Mouse (Mus musculus): ENCODE data around the gene Cracr2b. TPM values are rescaled to one million over a fixed set of nuclear protein-coding genes. Genes with fewer than 3 reads are reported as not detected.

Cracr2b gene
- polyA plus RNA-seq, 1 experiment from 2014 or later = 4.6 TPM

DNA sequence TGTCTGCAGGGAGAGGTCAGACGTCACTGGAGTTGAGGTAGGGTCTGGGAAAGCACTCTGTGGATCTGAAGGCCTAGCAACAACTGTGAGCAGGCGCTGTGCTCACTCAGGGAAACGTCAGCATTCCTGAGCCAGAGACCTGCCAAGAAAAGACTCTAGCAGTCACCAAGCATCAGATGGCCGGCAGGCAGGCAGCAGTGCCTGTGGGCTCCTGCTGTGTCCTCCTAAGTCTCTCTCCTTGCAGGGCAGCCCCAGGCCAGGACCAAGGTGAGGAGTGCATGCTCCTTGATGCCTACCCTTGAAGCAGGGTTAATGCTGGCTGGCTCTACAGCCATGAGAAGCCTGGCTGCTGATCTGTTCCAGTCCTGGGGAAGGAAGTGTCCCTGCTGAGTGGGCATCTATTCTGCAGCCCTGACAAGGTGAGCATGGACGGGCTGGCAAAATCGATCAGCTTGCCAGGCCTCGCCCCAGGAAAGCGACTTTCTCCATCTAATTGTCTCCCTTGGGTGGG lies 49.8 kb downstream of the Cracr2b start:
- no peak overlapping the region for H3K27ac ChIP-seq (replicated peaks; ENCODE audit: low read depth, low read length)
- H3K4me3 ChIP-seq (replicated peaks; ENCODE audit: low read depth, low read length) = no peak overlapping the region
- H3K4me2 ChIP-seq (ENCODE audit: low read length) = no peak overlapping the region
- no peak for DNase-seq
- no peak overlapping the region for H3K9ac ChIP-seq (replicated peaks; ENCODE audit: low read length)
- no peak for ATAC-seq (ENCODE audit: low FRiP score, low TSS enrichment)
- peaks cover 40% of the 10 kb centered on the region for H3K36me3 ChIP-seq (ENCODE audit: control insufficient read depth, insufficient read depth, low read length)
- no peaks in the 10 kb centered on the region for H3K27me3 ChIP-seq (ENCODE audit: control insufficient read depth, insufficient read depth, low read length)
- no peaks in the 10 kb centered on the region for H3K4me1 ChIP-seq (ENCODE audit: control insufficient read depth, insufficient read depth, low read length)
- 69% methylated on average over 8 of the region's 8 CpGs for WGBS
- no peaks in the 10 kb centered on the region for H3K9me3 ChIP-seq (ENCODE audit: control insufficient read depth, low read length)

Other genes with a start within 250 kb of the Cracr2b start
- gene Lmntd2, start 247.0 kb upstream of the Cracr2b start, polyA plus RNA-seq (2014; fragmentation: Nextera tagmentation; extraction: Ambion mirVana) = 0.88 and 1.1 TPM in 2 replicates
- 25.9 and 27.2 TPM in 2 replicates for gene Rassf7, start 245.2 kb upstream of the Cracr2b start, polyA plus RNA-seq (2014; fragmentation: Nextera tagmentation; extraction: Ambion mirVana)
- 60.1 and 77.5 TPM in 2 replicates for gene Phrf1, start 232.3 kb upstream of the Cracr2b start, polyA plus RNA-seq (2014; fragmentation: Nextera tagmentation; extraction: Ambion mirVana)
- gene Irf7, start 194.6 kb upstream of the Cracr2b start, polyA plus RNA-seq (2014; fragmentation: Nextera tagmentation; extraction: Ambion mirVana) = 1.1 and 9.2 TPM in 2 replicates
- not detected in 2 replicates for gene Cdhr5, start 184.3 kb upstream of the Cracr2b start, polyA plus RNA-seq (2014; fragmentation: Nextera tagmentation; extraction: Ambion mirVana)
- gene Sct, start 182.0 kb upstream of the Cracr2b start, polyA plus RNA-seq (2014; fragmentation: Nextera tagmentation; extraction: Ambion mirVana) = 0.49 and 1.3 TPM in 2 replicates
- 0.53 and 0.54 TPM in 2 replicates for gene Drd4, start 169.1 kb upstream of the Cracr2b start, polyA plus RNA-seq (2014; fragmentation: Nextera tagmentation; extraction: Ambion mirVana)
- 180 and 207 TPM in 2 replicates for gene Deaf1, start 133.4 kb upstream of the Cracr2b start, polyA plus RNA-seq (2014; fragmentation: Nextera tagmentation; extraction: Ambion mirVana)
- gene Tmem80, start 133.4 kb upstream of the Cracr2b start, polyA plus RNA-seq (2014; fragmentation: Nextera tagmentation; extraction: Ambion mirVana) = 38.6 and 48.9 TPM in 2 replicates
- gene Eps8l2, start 122.2 kb upstream of the Cracr2b start, polyA plus RNA-seq (2014; fragmentation: Nextera tagmentation; extraction: Ambion mirVana) = 0.19 and 0.50 TPM in 2 replicates
- gene Taldo1, start 68.9 kb upstream of the Cracr2b start, polyA plus RNA-seq (2014; fragmentation: Nextera tagmentation; extraction: Ambion mirVana) = 312 and 318 TPM in 2 replicates
- gene Gatd1, start 47.0 kb upstream of the Cracr2b start, polyA plus RNA-seq (2014; fragmentation: Nextera tagmentation; extraction: Ambion mirVana) = 48.3 and 49.3 TPM in 2 replicates
- gene Cend1, start 31.6 kb upstream of the Cracr2b start, polyA plus RNA-seq (2014; fragmentation: Nextera tagmentation; extraction: Ambion mirVana) = 25.7 and 79.2 TPM in 2 replicates
- 82.9 and 84.3 TPM in 2 replicates for gene Slc25a22, start 23.2 kb upstream of the Cracr2b start, polyA plus RNA-seq (2014; fragmentation: Nextera tagmentation; extraction: Ambion mirVana)
- 2.3 and 3.6 TPM in 2 replicates for gene Pidd1, start 17.1 kb upstream of the Cracr2b start, polyA plus RNA-seq (2014; fragmentation: Nextera tagmentation; extraction: Ambion mirVana)
- 772 and 804 TPM in 2 replicates for gene Rplp2, start 13.7 kb upstream of the Cracr2b start, polyA plus RNA-seq (2014; fragmentation: Nextera tagmentation; extraction: Ambion mirVana)
- gene Pnpla2, start 5.9 kb upstream of the Cracr2b start, polyA plus RNA-seq (2014; fragmentation: Nextera tagmentation; extraction: Ambion mirVana) = 15.8 and 15.9 TPM in 2 replicates
- 43.8 and 44.1 TPM in 2 replicates for gene Cd151, start 6.3 kb downstream of the Cracr2b start, polyA plus RNA-seq (2014; fragmentation: Nextera tagmentation; extraction: Ambion mirVana)
- gene Polr2l, start 14.0 kb downstream of the Cracr2b start, polyA plus RNA-seq (2014; fragmentation: Nextera tagmentation; extraction: Ambion mirVana) = 75.1 and 93.3 TPM in 2 replicates
- gene Tspan4, start 14.1 kb downstream of the Cracr2b start, polyA plus RNA-seq (2014; fragmentation: Nextera tagmentation; extraction: Ambion mirVana) = 35.2 and 36.4 TPM in 2 replicates
- 37.9 and 40.2 TPM in 2 replicates for gene Chid1, start 78.8 kb downstream of the Cracr2b start, polyA plus RNA-seq (2014; fragmentation: Nextera tagmentation; extraction: Ambion mirVana)
- gene Ap2a2, start 101.1 kb downstream of the Cracr2b start, polyA plus RNA-seq (2014; fragmentation: Nextera tagmentation; extraction: Ambion mirVana) = 95.4 and 103 TPM in 2 replicates
- 0.15 and 0.29 TPM in 2 replicates for gene Muc6, start 194.2 kb downstream of the Cracr2b start, polyA plus RNA-seq (2014; fragmentation: Nextera tagmentation; extraction: Ambion mirVana)
- gene Muc2, start 229.2 kb downstream of the Cracr2b start, polyA plus RNA-seq (2014; fragmentation: Nextera tagmentation; extraction: Ambion mirVana) = 0.18 and 0.46 TPM in 2 replicates